In the genomic region with DNA sequence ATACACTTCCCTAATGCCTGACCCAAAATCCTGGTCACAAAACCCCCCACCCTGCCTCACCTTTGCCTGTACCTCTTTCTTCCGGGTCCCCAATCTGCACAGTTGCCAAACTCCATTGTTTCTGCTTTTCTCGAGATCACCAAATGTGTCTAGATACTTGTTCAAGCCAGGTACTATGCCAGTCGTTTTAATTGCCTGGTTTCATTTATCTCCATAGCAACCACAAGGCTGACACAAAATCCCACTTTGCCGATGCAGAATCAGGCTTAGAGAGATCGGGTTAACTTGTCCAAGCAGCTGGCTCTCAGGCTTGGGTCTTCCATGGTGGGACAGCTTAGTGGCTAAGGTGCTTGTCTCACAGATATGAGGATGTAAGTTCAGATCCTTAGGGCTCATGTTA, we compare ENCODE assay signal across 17 mouse cellular contexts. TPM values are rescaled to one million over a fixed set of nuclear protein-coding genes. Genes with fewer than 3 reads are reported as not detected.
DNase-seq lines count a peak whose midpoint lies in the region; ATAC-seq and TF ChIP-seq lines count a peak whose summit lies in the region.
"Had no signal": no experiment of that assay in that cellular context is flagged by ENCODE, and none has a peak within 500 bp of the region (broad histone marks: within the 10 kb centered on the region; RNA-seq: fewer than 3 reads in every experiment).

No protein-coding gene starts in this region.

- TF ChIP-seq POLR2A in olfactory bulb, adult 2 months (IDR thresholded peaks at IDR 0.05; ENCODE audit: insufficient read depth, low read depth, low read length), result no peak

- H3K9ac ChIP-seq in hindbrain, embryonic 13.5 days, result 0 out of 2 replicates have a peak overlapping the region, but pooled peaks have one; percentile 35
- H3K9ac ChIP-seq in hindbrain, embryonic 15.5 days, result peak overlapping the region; percentile 14; the same call in 1 of the 2 replicates
- H3K9ac ChIP-seq: midbrain, embryonic 12.5 days had no signal

- H3K4me1 ChIP-seq in hindbrain, embryonic 13.5 days (replicated peaks), result peaks cover 62% of the 10 kb centered on the region
- H3K4me1 ChIP-seq in hindbrain, embryonic 10.5 days (replicated peaks), result peaks cover 55% of the 10 kb centered on the region
- H3K4me1 ChIP-seq in hindbrain, embryonic 15.5 days (replicated peaks), result peaks cover 57% of the 10 kb centered on the region
- peaks cover 39% of the 10 kb centered on the region for H3K4me1 ChIP-seq in olfactory bulb, adult 2 months (ENCODE audit: control insufficient read depth, insufficient read depth, low read length)

- 27% methylated on average over 5 of the region's 5 CpGs for WGBS in hindbrain, embryonic 13.5 days
- whole genome bisulfite sequencing in hindbrain, embryonic 10.5 days, result 42% methylated on average over 5 of the region's 5 CpGs
- WGBS in hindbrain, embryonic 15.5 days, result 19% methylated on average over 5 of the region's 5 CpGs
- WGBS in olfactory bulb, adult 2 months, result 7% methylated on average over 5 of the region's 5 CpGs

- no peak for TF ChIP-seq CTCF in olfactory bulb, adult 2 months (IDR thresholded peaks at IDR 0.05; ENCODE audit: insufficient read depth, low read depth, low read length)

- no peaks in the 10 kb centered on the region for H3K9me3 ChIP-seq in hindbrain, embryonic 13.5 days
- H3K9me3 ChIP-seq in hindbrain, embryonic 10.5 days, result no peaks in the 10 kb centered on the region
- H3K9me3 ChIP-seq in hindbrain, embryonic 15.5 days, result no peaks in the 10 kb centered on the region
- H3K9me3 ChIP-seq: limb, embryonic 15.5 days; midbrain, embryonic 12.5 days had no signal

- peak overlapping the region; percentile 80 for H3K27ac ChIP-seq in hindbrain, embryonic 13.5 days
- no peak overlapping the region for H3K27ac ChIP-seq in hindbrain, embryonic 10.5 days
- H3K27ac ChIP-seq in hindbrain, embryonic 15.5 days (replicated peaks), result peak overlapping the region; percentile 82
- peak overlapping the region; percentile 62; the same call in 1 of the 2 replicates for H3K27ac ChIP-seq in olfactory bulb, adult 2 months (ENCODE audit: insufficient read depth, low read depth, low read length)
- H3K27ac ChIP-seq: kidney, postnatal 0 days; limb, embryonic 15.5 days; midbrain, embryonic 12.5 days had no signal

- ATAC-seq in hindbrain, embryonic 13.5 days (ENCODE audit: low FRiP score), result no peak
- ATAC-seq in hindbrain, embryonic 15.5 days (ENCODE audit: low FRiP score, low read depth), result no peak
- ATAC-seq in frontal cortex, adult (ENCODE audit: low TSS enrichment), result no peak
- ATAC-seq: inflammation-experienced regulatory T-cells, adult 6 months; lung, postnatal 0 days had no signal

- no peak for DNase-seq in hindbrain, embryonic 10.5 days (ENCODE audit: low spot score)
- peak; percentile 32 for DNase-seq in right cerebral cortex, adult 18-20 months
- DNase-seq in right cerebral cortex, postnatal 14 days, result no peak
- DNase-seq in kidney, adult 9 months, result no peak
- DNase-seq: adrenal gland, postnatal 14 days; B cell, adult 2 months; heart, adult 18-20 months; thymus, adult 2 months had no signal

- peak overlapping the region; percentile 34; the same call in 1 of the 2 replicates for H3K4me3 ChIP-seq in hindbrain, embryonic 13.5 days
- H3K4me3 ChIP-seq in hindbrain, embryonic 10.5 days, result no peak overlapping the region
- peak overlapping the region; percentile 39; the same call in 1 of the 2 replicates for H3K4me3 ChIP-seq in hindbrain, embryonic 15.5 days
- H3K4me3 ChIP-seq in olfactory bulb, adult 2 months (ENCODE audit: insufficient read depth, low read depth, low read length), result no peak overlapping the region

- H3K4me2 ChIP-seq in hindbrain, embryonic 13.5 days, result peak overlapping the region; percentile 65
- peak overlapping the region; percentile 66 for H3K4me2 ChIP-seq in hindbrain, embryonic 15.5 days

- no peaks in the 10 kb centered on the region for H3K27me3 ChIP-seq in hindbrain, embryonic 13.5 days
- H3K27me3 ChIP-seq in hindbrain, embryonic 10.5 days (ENCODE audit: insufficient read depth, poor library complexity, severe bottlenecking), result peaks cover 10% of the 10 kb centered on the region; the same call in 1 of the 2 replicates
- no peaks in the 10 kb centered on the region for H3K27me3 ChIP-seq in hindbrain, embryonic 15.5 days
- H3K27me3 ChIP-seq: limb, embryonic 15.5 days had no signal

- H3K36me3 ChIP-seq in hindbrain, embryonic 13.5 days, result no peaks in the 10 kb centered on the region
- no peaks in the 10 kb centered on the region for H3K36me3 ChIP-seq in hindbrain, embryonic 10.5 days
- no peaks in the 10 kb centered on the region for H3K36me3 ChIP-seq in hindbrain, embryonic 15.5 days
- H3K36me3 ChIP-seq: midbrain, embryonic 12.5 days had no signal

RNA-seq across cellular contexts. Expression of gene Pafah2, which starts 4.1 kb away (rescaled TPM):
- polyA plus RNA-seq in hindbrain, embryonic 13.5 days (2015; fragmentation: Nextera tagmentation; extraction: Ambion mirVana), result 7.8 TPM in 2 replicates
- polyA plus RNA-seq in hindbrain, embryonic 10.5 days (2016; fragmentation: Nextera tagmentation; extraction: Ambion mirVana), result 7.9 and 9.5 TPM in 2 replicates
- polyA plus RNA-seq in hindbrain, embryonic 15.5 days (2015; fragmentation: Nextera tagmentation; extraction: Ambion mirVana), result 7.6 and 8.1 TPM in 2 replicates
- not detected in 2 replicates for polyA plus RNA-seq in olfactory bulb, adult 2 months (2012; ENCODE audit: insufficient read depth, insufficient read length, low replicate concordance, missing spikeins)

RNA-seq across cellular contexts. Expression of gene Extl1, which starts 16.6 kb away (rescaled TPM):
- polyA plus RNA-seq in hindbrain, embryonic 13.5 days (2015; fragmentation: Nextera tagmentation; extraction: Ambion mirVana), result 0.36 and 0.45 TPM in 2 replicates
- 0.25 and 0.63 TPM in 2 replicates for polyA plus RNA-seq in hindbrain, embryonic 10.5 days (2016; fragmentation: Nextera tagmentation; extraction: Ambion mirVana)
- 0.45 and 0.51 TPM in 2 replicates for polyA plus RNA-seq in hindbrain, embryonic 15.5 days (2015; fragmentation: Nextera tagmentation; extraction: Ambion mirVana)
- polyA plus RNA-seq in olfactory bulb, adult 2 months (2012; ENCODE audit: insufficient read depth, insufficient read length, low replicate concordance, missing spikeins), result not detected in 2 replicates

RNA-seq across cellular contexts. Expression of gene Slc30a2, which starts 57.2 kb away (rescaled TPM):
- not detected in 2 replicates for polyA plus RNA-seq in hindbrain, embryonic 13.5 days (2015; fragmentation: Nextera tagmentation; extraction: Ambion mirVana)
- polyA plus RNA-seq in hindbrain, embryonic 10.5 days (2016; fragmentation: Nextera tagmentation; extraction: Ambion mirVana), result 0.10 TPM in 1 of 2 replicates, not detected in the other
- polyA plus RNA-seq in hindbrain, embryonic 15.5 days (2015; fragmentation: Nextera tagmentation; extraction: Ambion mirVana), result 0.16 and 0.33 TPM in 2 replicates
- polyA plus RNA-seq in olfactory bulb, adult 2 months (2012; ENCODE audit: insufficient read depth, insufficient read length, low replicate concordance, missing spikeins), result not detected in 2 replicates

Comparison
In these comparisons a context has a peak if more than half of its experiments do, and no peak if none do; other contexts are left out.
1. H3K4me3 ChIP-seq: peak in hindbrain, embryonic 13.5 days (single experiment) and hindbrain, embryonic 15.5 days (single experiment); none in hindbrain, embryonic 10.5 days (single experiment) and olfactory bulb, adult 2 months (single experiment).